Mouse (Mus musculus) lung, postnatal 25 days (tissue): ENCODE measurements around the gene Gpc6.

Source experiments
- DNase-seq: peaks from one replicate; pipeline ENCODE4 v3.0.0; 2022; ENCODE audit warnings: low spot score

Gene Gpc6

DNA sequence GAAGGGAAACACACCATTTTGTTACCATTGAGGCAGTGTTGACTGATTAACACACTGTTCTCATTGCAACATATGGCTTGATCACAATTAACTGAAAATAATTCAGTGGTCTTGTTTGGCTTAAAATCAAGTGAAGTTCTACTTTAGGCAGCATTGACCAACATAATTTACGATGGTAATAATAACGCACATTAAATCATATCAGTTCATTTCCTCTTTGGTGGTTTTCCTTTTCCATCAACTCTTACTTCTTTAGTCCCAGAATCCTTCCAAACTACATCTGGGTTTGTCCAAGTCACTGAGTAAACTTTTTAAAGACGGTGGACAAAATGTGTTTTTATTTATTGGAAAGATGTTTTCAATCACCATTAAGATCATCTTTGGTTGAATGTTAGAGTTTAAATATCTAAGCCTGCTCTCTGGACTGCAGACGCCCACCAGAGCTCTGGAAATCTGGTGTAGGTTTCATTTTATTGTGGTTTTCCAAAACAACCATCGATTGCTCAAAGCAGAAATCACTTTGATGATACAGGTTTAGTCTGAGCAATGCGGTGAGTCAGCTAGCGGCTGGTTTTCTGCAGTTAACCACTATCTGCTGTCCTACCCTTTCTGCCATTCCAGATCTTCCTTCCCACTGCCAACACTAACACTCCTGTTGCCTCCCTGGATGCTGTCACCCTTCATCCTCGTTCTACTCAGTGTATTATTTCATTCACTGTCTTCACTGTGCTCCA, 314.7 kb downstream of the Gpc6 start:
- DNase-seq = no peak

- no peak for DNase-seq
Observed at GRCm38 (mm10) chr14:117245631-117246030, 320.5 kb downstream of the Gpc6 start.

- DNase-seq = no peak
Observed at GRCm38 (mm10) chr14:117256192-117256591, 331.1 kb downstream of the Gpc6 start.

DNA sequence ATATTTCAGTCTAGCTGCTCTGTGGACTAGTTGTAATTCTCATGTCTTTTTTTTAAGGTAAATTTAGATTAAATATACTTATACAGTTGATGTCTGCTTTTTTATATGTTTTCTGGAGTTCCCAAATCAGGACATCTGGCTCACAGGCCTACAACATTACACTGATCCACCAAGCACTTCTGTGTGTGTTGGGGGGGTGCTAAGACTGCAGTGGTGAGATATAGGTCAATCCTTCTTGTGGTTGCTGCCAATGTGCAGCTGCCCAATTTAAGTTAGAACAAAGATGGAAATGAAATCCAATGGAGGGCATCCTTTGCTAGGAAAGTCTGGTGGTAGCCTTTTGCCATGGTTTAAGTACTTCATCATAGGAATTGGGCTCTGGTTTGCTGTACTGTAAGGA, 340.5 kb downstream of the Gpc6 start:
- DNase-seq = no peak

DNA sequence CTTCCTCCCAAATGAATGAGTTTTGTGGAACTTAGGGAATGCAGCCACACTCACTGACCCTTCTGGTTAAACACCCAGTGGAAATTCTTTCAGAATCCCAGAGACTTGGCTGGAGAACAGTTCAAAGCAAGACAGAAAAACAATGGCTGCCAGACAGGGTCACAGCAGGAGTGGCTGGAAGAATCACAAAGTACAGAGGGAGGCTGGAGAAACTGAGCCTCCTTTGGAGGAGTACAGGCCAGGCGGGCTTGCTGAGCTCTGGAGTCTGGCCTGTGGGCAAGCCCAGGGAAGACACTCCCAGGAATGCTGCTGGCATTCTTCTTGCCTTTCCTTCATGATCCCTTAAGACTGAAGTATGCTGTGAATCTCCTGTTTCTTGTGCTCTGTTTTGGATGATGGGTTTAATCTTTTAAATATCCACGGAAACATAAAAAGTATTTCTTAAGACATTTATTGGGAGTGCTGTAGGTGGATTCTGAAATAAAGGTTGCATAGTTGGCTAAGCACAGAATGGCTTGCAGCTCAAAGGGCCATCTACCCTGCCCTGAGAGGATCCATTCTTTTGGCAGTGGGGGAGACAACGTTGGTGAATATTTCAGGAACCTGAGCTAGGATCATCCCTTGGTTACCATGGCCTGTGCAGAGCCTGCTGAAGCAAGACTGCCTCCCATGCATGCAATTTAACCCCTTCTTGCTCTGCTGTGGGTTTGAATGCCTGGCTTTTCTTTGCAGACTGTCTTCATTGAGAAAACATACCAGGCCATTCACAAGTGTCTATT, 342.9 kb downstream of the Gpc6 start:
- peak; percentile 0 for DNase-seq

- no peak for DNase-seq
Observed at GRCm38 (mm10) chr14:117283631-117284030, 358.5 kb downstream of the Gpc6 start.

DNA sequence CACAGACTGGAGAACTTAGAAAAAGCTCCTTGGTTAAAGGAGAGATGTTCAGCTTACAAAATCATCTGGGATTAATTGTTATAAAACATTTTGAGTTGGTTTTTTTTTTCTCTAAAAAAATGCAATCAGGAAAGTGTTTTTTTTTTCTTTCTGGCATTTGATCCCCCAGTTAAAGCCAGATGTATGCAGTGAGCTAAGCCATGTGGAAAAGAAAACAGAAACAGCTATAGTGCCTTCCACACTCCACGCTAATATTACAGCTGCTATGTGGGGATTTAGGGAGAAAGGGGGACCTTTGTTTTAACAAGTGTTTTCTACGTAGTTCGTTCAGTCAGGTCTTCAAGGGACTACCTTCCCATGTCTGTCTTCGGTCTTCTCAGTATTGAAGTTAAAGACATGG, 368.6 kb downstream of the Gpc6 start:
- DNase-seq = no peak

- no peak for DNase-seq
Observed at GRCm38 (mm10) chr14:117296207-117296838, 371.2 kb downstream of the Gpc6 start.

GRCm38 (mm10) chr14:117301019-117301418, 375.9 kb downstream of the Gpc6 start:
- DNase-seq = no peak

DNA sequence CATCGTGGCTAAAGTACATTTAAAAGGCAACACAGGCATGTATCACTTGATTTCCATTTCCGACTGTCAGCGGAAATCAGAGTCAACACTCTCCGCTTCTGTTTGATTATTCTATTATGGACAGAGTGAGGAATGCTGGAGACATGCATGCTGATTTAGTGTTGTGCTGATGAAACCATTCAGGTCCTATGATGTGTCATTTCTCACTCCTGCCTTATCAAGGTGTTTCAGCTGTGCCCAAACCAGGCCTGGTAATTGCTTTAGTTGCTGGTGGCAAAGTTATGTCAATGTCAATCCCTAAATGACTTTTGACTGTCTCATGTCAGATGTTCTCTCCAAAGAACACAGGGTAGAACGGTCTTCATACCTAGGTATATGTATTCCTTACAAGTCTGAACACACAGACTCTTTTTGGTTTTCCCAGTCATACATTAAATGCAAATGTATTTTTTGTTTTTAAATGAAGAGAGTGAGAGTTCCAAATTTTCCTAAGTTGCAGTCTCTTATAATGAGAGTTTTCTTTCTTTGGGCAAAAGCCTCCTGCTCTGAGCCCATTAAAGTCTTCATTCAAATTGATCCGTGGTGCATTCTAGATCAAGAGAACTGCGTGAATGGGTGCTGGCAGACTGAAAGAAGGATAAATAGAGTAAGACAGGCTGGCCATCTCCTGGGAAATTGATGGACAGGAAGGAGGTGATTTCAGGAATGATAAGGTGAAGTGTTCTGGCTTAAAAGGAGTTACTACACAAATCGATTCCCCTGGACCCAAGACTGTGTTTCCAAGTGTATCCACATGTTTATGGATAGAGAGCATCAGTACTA, 379.0 kb downstream of the Gpc6 start:
- DNase-seq = no peak

- no peak for DNase-seq
Observed at GRCm38 (mm10) chr14:117304723-117305010, 379.6 kb downstream of the Gpc6 start.

- no peak for DNase-seq
Observed at GRCm38 (mm10) chr14:117309997-117310520, 384.9 kb downstream of the Gpc6 start.

DNA sequence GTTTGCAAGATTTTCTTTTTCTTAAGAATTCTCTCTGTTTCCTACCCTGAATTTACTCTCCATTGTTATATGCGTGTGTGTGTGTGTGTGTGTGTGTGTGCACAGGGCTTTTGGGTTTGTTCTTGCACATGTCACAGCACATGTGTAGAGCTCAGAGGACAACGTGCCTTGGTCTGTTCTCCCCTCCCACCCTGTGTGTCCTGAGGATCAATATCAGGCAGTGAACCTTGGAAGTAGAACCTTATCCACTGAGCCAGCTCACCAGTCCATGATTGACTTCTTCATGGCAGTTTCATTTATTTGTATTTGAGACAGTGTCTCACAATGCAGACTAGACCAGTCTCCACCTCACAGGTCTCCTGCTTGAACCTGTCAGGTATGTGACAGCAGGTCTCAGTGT, 399.1 kb downstream of the Gpc6 start:
- no peak for DNase-seq

DNA sequence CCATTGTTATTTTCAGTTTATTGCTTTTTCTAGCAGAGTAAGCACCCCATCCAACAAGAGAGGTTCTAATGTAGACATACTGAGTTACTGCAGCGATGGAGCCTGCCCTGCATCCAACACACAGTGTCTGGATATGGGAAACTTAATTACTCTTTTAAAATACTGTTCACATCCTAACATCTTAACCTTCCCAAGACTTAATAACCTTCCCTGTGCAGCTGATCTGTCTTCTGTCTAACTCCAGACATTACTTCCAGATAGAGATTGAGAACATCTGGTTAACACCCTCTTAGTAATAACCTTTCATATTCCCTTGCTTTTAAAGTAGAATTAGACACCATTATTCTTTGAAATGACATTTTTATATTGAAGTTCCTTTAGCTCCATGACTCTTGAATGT, 407.1 kb downstream of the Gpc6 start:
- no peak for DNase-seq

DNA sequence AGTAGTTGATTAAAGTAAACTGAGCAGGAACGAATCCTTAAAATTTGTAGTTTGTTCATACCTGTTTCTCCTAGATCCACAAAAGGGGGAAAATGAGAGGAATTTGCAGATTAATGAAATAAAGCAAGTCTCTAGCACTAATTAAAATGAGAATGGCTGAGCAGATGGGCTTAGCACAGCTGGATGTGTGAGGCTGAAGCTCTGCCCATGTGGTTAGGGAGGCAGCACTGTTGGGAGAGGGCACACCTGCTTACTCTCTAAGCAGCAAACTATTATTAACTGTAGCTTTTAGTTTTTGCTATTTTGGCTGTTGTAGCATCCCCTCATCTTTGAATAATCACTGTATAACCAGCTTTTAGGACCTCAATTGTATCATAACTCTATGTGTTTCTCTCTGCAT, 412.2 kb downstream of the Gpc6 start:
- no peak for DNase-seq

DNA sequence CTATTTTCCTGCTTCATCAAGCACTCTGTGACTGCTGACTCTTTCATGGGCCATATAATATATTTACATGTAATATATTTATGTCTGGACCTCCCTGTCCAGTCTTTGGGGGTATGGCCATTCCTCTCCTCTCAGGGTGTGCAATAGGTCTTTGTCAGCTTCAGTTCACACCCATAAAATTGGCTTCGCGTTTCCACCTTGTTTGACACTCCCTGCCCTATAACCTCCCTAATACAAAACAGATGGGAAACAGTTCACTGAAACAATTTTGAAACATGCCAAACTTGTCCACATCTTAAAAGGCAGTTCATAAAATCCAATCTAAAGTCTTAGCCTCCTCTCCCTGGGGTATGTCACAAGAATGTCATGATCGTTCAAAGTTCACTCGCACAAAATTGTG, 415.4 kb downstream of the Gpc6 start:
- no peak for DNase-seq

GRCm38 (mm10) chr14:117344505-117344904, 419.4 kb downstream of the Gpc6 start:
- DNase-seq = no peak

DNA sequence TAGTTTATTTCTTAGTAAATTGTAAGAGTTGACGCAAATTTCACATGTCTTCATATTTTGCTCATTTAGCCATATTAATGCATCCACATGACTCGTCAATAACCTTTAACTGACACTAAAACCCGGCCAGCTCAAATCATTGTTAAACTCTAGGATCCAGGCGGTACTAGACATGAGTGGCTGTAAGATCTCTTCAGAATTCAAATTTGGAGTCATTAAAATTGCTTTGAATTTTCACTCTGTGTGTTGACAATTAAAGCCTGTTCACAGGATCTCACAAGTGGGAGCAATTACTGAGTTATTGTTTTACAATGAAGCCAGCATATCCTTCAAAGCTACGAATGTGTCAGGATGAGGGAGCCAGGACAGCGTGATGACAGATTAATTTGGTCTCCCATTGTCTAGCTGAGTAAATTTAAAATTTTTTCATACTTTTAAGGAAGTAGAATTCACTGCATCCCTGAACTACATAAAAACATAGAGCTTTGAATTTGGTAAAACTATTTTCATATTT, 421.3 kb downstream of the Gpc6 start:
- no peak for DNase-seq

- DNase-seq = no peak
Observed at GRCm38 (mm10) chr14:117351296-117351695, 426.2 kb downstream of the Gpc6 start.

DNA sequence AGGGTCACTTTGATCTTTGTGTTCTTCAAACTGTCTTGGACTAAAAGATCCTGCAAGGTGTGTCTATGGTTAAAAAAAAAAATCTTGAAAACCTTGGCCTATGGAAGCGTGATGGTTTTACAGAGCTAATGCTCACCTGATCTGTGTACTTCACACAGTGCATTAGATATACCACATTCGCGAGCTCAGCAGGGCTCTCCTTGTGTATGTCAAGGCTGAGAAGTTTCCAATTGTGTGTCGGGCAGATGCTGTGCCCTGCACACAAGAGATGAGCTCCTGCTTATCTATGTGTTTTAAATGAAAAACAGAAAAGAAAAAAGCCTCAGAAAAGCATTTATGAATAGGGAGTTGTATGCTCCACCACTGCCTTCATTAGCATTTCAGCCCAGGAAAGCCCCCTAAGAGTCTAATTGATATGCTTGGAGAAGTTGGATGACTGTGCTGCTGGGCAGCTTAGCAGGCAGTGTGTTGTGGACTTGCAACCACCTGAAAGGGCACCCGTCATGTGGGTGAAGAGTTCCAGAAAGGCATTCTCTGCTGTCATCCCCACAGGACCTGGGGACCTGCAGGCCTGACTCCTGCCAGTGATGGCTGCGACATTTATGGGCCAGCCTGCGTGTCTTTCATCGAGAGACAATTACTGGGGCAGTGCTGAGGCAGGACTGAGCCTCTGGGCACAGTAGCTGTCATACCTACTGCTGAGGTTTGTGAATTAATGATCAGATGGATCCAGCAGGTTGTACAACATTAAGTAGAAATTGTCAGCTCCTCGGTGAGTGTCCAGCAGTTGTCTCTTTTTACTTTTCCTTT, 436.2 kb downstream of the Gpc6 start:
- no peak for DNase-seq

- no peak for DNase-seq
Observed at GRCm38 (mm10) chr14:117361965-117362309, 436.8 kb downstream of the Gpc6 start.
